Mouse (Mus musculus): Measurements from ENCODE around the gene Mea1.

Mea1 gene

GRCm38 (mm10) chr17:46703971-46704886, 25.6 kb downstream of the Mea1 start:
- no peak for DNase-seq (ENCODE audit: extremely low read depth, insufficient read length, low spot score)

- peak; percentile 98 for DNase-seq (ENCODE audit: extremely low read depth, insufficient read length, low spot score)
These were observed 26.6 kb downstream of the Mea1 start, which contains the start of gene Ppp2r5d for GRCm38 (mm10) chr17:46704887-46705835. Gene Ppp2r5d, minus strand, starts transcription at chr17:46705111.

GRCm38 (mm10) chr17:46706375-46707089, 27.9 kb downstream of the Mea1 start:
- DNase-seq (ENCODE audit: extremely low read depth, insufficient read length, low spot score): no peak

- peak; percentile 85 for DNase-seq (ENCODE audit: extremely low read depth, insufficient read length, low spot score)
These were observed 32.5 kb downstream of the Mea1 start, which contains the start of gene Pex6 for GRCm38 (mm10) chr17:46710959-46711597. Gene Pex6, plus strand, starts transcription at chr17:46711463.

- peak; percentile 67 for DNase-seq (ENCODE audit: extremely low read depth, insufficient read length, low spot score)
These were observed 33.1 kb downstream of the Mea1 start for GRCm38 (mm10) chr17:46711612-46712271.

- no peak for DNase-seq (ENCODE audit: extremely low read depth, insufficient read length, low spot score)
These were observed 33.8 kb downstream of the Mea1 start for GRCm38 (mm10) chr17:46712442-46712841.

- DNase-seq (ENCODE audit: extremely low read depth, insufficient read length, low spot score): no peak
These were observed 35.3 kb downstream of the Mea1 start for GRCm38 (mm10) chr17:46713849-46714248.

GRCm38 (mm10) chr17:46714756-46715481, 36.3 kb downstream of the Mea1 start:
- no peak for DNase-seq (ENCODE audit: extremely low read depth, insufficient read length, low spot score)

- no peak for DNase-seq (ENCODE audit: extremely low read depth, insufficient read length, low spot score)
These were observed 42.5 kb downstream of the Mea1 start for GRCm38 (mm10) chr17:46721077-46721476.

GRCm38 (mm10) chr17:46724477-46725084, 46.0 kb downstream of the Mea1 start:
- DNase-seq (ENCODE audit: extremely low read depth, insufficient read length, low spot score): no peak

- DNase-seq (ENCODE audit: extremely low read depth, insufficient read length, low spot score): peak; percentile 46
These were observed 46.7 kb downstream of the Mea1 start for GRCm38 (mm10) chr17:46725273-46725672.

- no peak for DNase-seq (ENCODE audit: extremely low read depth, insufficient read length, low spot score)
These were observed 47.4 kb downstream of the Mea1 start for GRCm38 (mm10) chr17:46725731-46726645.

- no peak for DNase-seq (ENCODE audit: extremely low read depth, insufficient read length, low spot score)
These were observed 48.7 kb downstream of the Mea1 start for GRCm38 (mm10) chr17:46727271-46727670.

GRCm38 (mm10) chr17:46728021-46728420, 49.4 kb downstream of the Mea1 start:
- no peak for DNase-seq (ENCODE audit: extremely low read depth, insufficient read length, low spot score)

- no peak for DNase-seq (ENCODE audit: extremely low read depth, insufficient read length, low spot score)
These were observed 49.9 kb downstream of the Mea1 start for GRCm38 (mm10) chr17:46728496-46728895.

GRCm38 (mm10) chr17:46728904-46729318, 50.3 kb downstream of the Mea1 start, which contains the start of gene Gnmt:
Gene Gnmt, minus strand, starts transcription at chr17:46729168.
- DNase-seq (ENCODE audit: extremely low read depth, insufficient read length, low spot score): no peak
